Mouse (Mus musculus) kidney, adult 2 months (tissue): ENCODE measurements at regions not wholly inside any gene's neighbourhood (a gene's known extent, or its start where the extent isn't known, plus 50 kb on each side); places are given as distances from the start of the nearest gene placed in this dataset.

Experiments used
- DNase-seq: peaks from one replicate; pipeline ENCODE4 v3.0.0; 2021
- H3K27ac ChIP-seq: fragments of 200-500 bp; 2 replicates; pipeline ENCODE4 v1.5.1; 2012; ENCODE audit warnings: low read depth, low read length, control low read depth, inconsistent platforms; ENCODE audit not compliant: insufficient read depth
- H3K27me3 ChIP-seq: fragments of 200-500 bp; replicated peaks from 2 replicates; pipeline ENCODE4 v1.6.1; 2012; ENCODE audit warnings: mild to moderate bottlenecking, moderate library complexity, low read length, inconsistent platforms; ENCODE audit not compliant: control insufficient read depth, insufficient read depth
- H3K36me3 ChIP-seq: fragments of 200-500 bp; 2 replicates; pipeline ENCODE4 v1.6.1; 2012; ENCODE audit warnings: mild to moderate bottlenecking, moderate library complexity, low read length, inconsistent platforms; ENCODE audit not compliant: control insufficient read depth, insufficient read depth
- H3K4me1 ChIP-seq: fragments of 200-500 bp; 2 replicates; pipeline ENCODE4 v1.6.1; 2011; ENCODE audit warnings: low read length; ENCODE audit not compliant: control insufficient read depth, insufficient read depth
- H3K4me3 ChIP-seq: fragments of 200-500 bp; 2 replicates; pipeline ENCODE4 v1.5.1; 2011; ENCODE audit warnings: mild to moderate bottlenecking, low read depth, low read length, control low read depth; ENCODE audit not compliant: insufficient read depth
- CTCF ChIP-seq: fragments of 200-500 bp; conservative IDR thresholded peaks from 2 replicates; pipeline ENCODE4 v1.5.1; 2011; ENCODE audit warnings: low read depth, mild to moderate bottlenecking, control low read depth, low read length, moderate library complexity, mixed read lengths; ENCODE audit not compliant: insufficient read depth, insufficient read length
- POLR2A ChIP-seq: fragments of 200-500 bp; IDR thresholded peaks from one replicate; pipeline ENCODE4 v1.6.1; 2011; ENCODE audit warnings: low read depth, low read length, control low read depth
- WGBS: fragments of 180-500 bp; shearing (Covaris S2); methylation state at CpG from one replicate; pipeline ENCODE4 v1.1.7; 2018; 5-methylcytosine and 5-hydroxymethylcytosine counted together

GRCm38 (mm10) chr10:96356980-96357624 is 220.7 kb downstream of the Gm5426 start:
- Histone ChIP-seq H3K4me1 (no peaks in the 10 kb centered on the region), H3K27me3 (no peaks in the 10 kb centered on the region), H3K27ac (no peak overlapping the region), H3K4me3 (no peak overlapping the region), H3K36me3 (no peaks in the 10 kb centered on the region)
- TF ChIP-seq CTCF, result no peak
- 90% methylated on average over 1 of the region's 1 CpGs for WGBS
- no peak for DNase-seq

- no peaks in the 10 kb centered on the region for H3K36me3 ChIP-seq
- H3K4me1 ChIP-seq, result no peaks in the 10 kb centered on the region
- TF ChIP-seq POLR2A (no peak), CTCF (no peak)
- H3K4me3 ChIP-seq, result no peak overlapping the region
- no peak overlapping the region for H3K27ac ChIP-seq
- 83% methylated on average over 5 of the region's 5 CpGs for WGBS
- no peaks in the 10 kb centered on the region for H3K27me3 ChIP-seq
- no peak for DNase-seq
These were observed 221.2 kb downstream of the Gm5426 start for GRCm38 (mm10) chr10:96357632-96358031.

GRCm38 (mm10) chr10:96358984-96359383 is 222.6 kb downstream of the Gm5426 start:
- no peaks in the 10 kb centered on the region for H3K4me1 ChIP-seq
- no peak overlapping the region for H3K27ac ChIP-seq
- DNase-seq, result no peak
- no peaks in the 10 kb centered on the region for H3K36me3 ChIP-seq
- WGBS, result 70% methylated on average over 2 of the region's 2 CpGs
- H3K4me3 ChIP-seq, result no peak overlapping the region
- H3K27me3 ChIP-seq, result no peaks in the 10 kb centered on the region
- TF ChIP-seq CTCF (no peak), POLR2A (no peak)

GRCm38 (mm10) chr10:96362211-96362610 is 225.8 kb downstream of the Gm5426 start:
- DNase-seq, result no peak
- 45% methylated on average over 3 of the region's 3 CpGs for WGBS
- no peak overlapping the region for H3K27ac ChIP-seq

GRCm38 (mm10) chr10:96363867-96364266 is 227.5 kb downstream of the Gm5426 start:
- Histone ChIP-seq H3K4me1 (no peaks in the 10 kb centered on the region), H3K36me3 (no peaks in the 10 kb centered on the region), H3K27me3 (no peaks in the 10 kb centered on the region), H3K27ac (no peak overlapping the region), H3K4me3 (no peak overlapping the region)
- no peak for DNase-seq
- WGBS, result 69% methylated on average over 4 of the region's 4 CpGs
- no peak for TF ChIP-seq CTCF
- no peak for TF ChIP-seq POLR2A

More at GRCm38 (mm10) chr10:96362211-96362610, 225.8 kb downstream of the Gm5426 start:
- Histone ChIP-seq H3K27me3 (no peaks in the 10 kb centered on the region), H3K4me3 (no peak overlapping the region), H3K4me1 (no peaks in the 10 kb centered on the region), H3K36me3 (no peaks in the 10 kb centered on the region)
- no peak for TF ChIP-seq POLR2A
- TF ChIP-seq CTCF, result no peak

GRCm38 (mm10) chr10:96365101-96365500 is 228.7 kb downstream of the Gm5426 start:
- H3K27me3 ChIP-seq, result no peaks in the 10 kb centered on the region
- no peak overlapping the region for H3K4me3 ChIP-seq
- WGBS, result 50% methylated on average over 3 of the region's 3 CpGs
- H3K27ac ChIP-seq, result no peak overlapping the region
- no peaks in the 10 kb centered on the region for H3K4me1 ChIP-seq
- TF ChIP-seq CTCF, result no peak
- TF ChIP-seq POLR2A, result no peak
- peak; percentile 44 for DNase-seq
- H3K36me3 ChIP-seq, result no peaks in the 10 kb centered on the region

- Histone ChIP-seq H3K4me3 (no peak overlapping the region), H3K36me3 (no peaks in the 10 kb centered on the region), H3K27me3 (no peaks in the 10 kb centered on the region), H3K27ac (no peak overlapping the region), H3K4me1 (no peaks in the 10 kb centered on the region)
- TF ChIP-seq POLR2A, result no peak
- TF ChIP-seq CTCF, result no peak
- WGBS, result 94% methylated on average over 2 of the region's 2 CpGs
- no peak for DNase-seq
These were observed 230.5 kb downstream of the Gm5426 start for GRCm38 (mm10) chr10:96366871-96367270.
